Mouse (Mus musculus): Measurements from ENCODE around the gene Nt5e.

DNA sequence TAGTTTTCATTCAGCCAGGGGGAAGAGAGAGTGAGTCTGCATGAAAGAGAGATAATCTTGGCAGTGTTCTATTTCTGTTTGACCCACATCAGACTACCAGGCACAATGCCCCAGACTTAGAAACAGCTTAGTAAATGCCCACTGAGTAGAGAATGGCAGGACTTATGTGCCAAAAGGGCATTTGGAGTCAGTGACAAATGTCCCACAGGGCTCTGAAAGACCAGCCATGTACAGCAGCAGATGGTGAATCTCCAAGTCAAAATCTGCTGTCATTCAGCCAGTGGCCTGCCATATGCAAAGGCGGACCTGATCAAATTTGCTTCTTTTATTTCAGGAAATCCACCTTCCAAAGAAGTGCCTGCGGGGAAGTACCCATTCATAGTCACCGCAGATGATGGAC, 36.1 kb downstream of the Nt5e start:
- TF ChIP-seq CTCF (IDR thresholded peaks at IDR 0.05; ENCODE audit: low read depth) (no peak), EP300 (IDR thresholded peaks at IDR 0.05; ENCODE audit: low read depth) (no peak)
